Mouse (Mus musculus): Measurements from ENCODE around the gene Dnmbp.

GRCm38 (mm10) chr19:43900690-43901089 lies 39.3 kb downstream of the Dnmbp start:
- TF ChIP-seq GATA1 (IDR thresholded peaks at IDR 0.05; ENCODE audit: borderline replicate concordance, low read length) (no peak), FLI1 (IDR thresholded peaks at IDR 0.05; ENCODE audit: low read length) (no peak)

Data from megakaryocyte, embryonic 14.5 days (primary cell).